Mouse (Mus musculus): ENCODE results near the gene Ranbp10.
A peak's percentile ranks its signal among the peaks of the same experiment; 100 is the strongest.
"Not testable (repeated sequence)": the region's sequence is repeated elsewhere in the genome, so short reads cannot be mapped to it uniquely, and the experiment has no call there.

Gene Ranbp10

GRCm38 (mm10) chr8:105835318-105835717, 8.2 kb upstream of the Ranbp10 start:
- DNase-seq (ENCODE audit: low read depth in 1 of 2, low spot score in 2 of 2): peak in 1 of 2 experiments; percentile 75

GRCm38 (mm10) chr8:105833740-105834139, 6.6 kb upstream of the Ranbp10 start:
- not testable (repeated sequence) for DNase-seq (ENCODE audit: low read depth in 1 of 2, low spot score in 2 of 2)

DNA sequence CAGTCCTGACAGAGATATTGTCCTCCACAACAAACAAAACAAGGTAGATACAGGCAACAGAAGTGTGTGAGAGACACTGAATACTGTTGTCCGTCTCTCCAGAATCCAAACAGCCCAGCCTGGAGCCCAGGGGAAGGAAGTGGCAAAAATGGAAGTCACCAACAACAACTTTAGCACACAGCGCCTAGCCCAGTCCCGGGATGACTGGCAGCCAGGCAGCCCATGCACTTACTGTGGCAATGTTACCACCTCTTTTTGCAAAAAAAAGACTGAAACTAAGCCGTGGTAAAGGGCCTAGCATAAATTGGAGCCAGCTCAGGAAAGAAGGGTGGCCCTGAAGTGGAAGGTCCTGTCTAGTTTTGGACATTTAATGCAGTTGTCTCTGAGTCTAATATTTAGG, 771 bp downstream of the Ranbp10 start:
- no peak for DNase-seq (ENCODE audit: low read depth in 1 of 2, low spot score in 2 of 2)

GRCm38 (mm10) chr8:105825506-105825905, 1.6 kb downstream of the Ranbp10 start:
- peak; percentile 6 to 39 for DNase-seq (ENCODE audit: low read depth in 1 of 2, low spot score in 2 of 2)

GRCm38 (mm10) chr8:105820925-105821324, 6.2 kb downstream of the Ranbp10 start:
- no peak for DNase-seq (ENCODE audit: low read depth in 1 of 2, low spot score in 2 of 2)

GRCm38 (mm10) chr8:105819659-105820058, 7.5 kb downstream of the Ranbp10 start:
- no peak for DNase-seq (ENCODE audit: low read depth in 1 of 2, low spot score in 2 of 2)

- DNase-seq (ENCODE audit: low read depth in 1 of 2, low spot score in 2 of 2): no peak
Observed at GRCm38 (mm10) chr8:105813241-105813640, 13.9 kb downstream of the Ranbp10 start.

GRCm38 (mm10) chr8:105812511-105812910, 14.6 kb downstream of the Ranbp10 start:
- no peak for DNase-seq (ENCODE audit: low read depth in 1 of 2, low spot score in 2 of 2)

DNA sequence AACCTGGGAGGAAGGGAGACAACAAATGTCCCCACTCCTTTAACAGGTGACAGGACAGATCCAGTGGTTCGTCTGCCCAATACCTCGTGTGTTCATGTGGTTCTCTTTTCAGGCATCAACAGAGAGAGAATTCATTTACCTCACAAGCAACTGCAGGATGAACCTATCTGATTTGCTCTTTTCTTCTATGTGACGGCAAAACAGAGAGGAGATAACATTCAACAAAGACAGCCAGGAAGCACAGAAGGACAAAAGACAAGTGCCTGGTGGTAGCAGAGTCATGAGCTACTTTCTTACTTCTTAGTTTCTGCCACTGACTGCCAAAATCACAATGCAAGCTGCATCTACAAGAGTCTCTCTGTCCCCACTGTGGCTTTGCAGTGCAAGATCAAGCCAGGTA, 15.6 kb downstream of the Ranbp10 start:
- no peak for DNase-seq (ENCODE audit: low read depth in 1 of 2, low spot score in 2 of 2)

DNA sequence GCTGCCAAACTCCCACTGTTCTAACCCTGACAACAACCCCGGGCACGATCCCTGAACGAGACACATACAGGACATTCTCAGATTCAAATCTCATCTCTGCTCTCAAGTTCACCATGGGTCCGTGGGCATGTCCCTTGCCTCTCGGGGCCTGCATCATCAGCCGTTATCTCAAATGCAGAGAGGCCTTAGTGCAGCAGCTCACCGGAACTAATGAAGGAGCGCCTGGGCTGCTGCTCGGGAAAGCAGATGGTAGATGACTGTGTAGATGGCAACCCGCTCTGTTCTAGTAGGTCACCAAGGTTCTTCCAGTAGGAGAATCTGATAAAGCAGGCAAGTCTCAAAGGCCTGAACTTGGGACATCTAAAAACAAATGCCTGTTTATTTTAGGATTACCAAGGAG, 16.1 kb downstream of the Ranbp10 start:
- no peak for DNase-seq (ENCODE audit: low read depth in 1 of 2, low spot score in 2 of 2)

DNA sequence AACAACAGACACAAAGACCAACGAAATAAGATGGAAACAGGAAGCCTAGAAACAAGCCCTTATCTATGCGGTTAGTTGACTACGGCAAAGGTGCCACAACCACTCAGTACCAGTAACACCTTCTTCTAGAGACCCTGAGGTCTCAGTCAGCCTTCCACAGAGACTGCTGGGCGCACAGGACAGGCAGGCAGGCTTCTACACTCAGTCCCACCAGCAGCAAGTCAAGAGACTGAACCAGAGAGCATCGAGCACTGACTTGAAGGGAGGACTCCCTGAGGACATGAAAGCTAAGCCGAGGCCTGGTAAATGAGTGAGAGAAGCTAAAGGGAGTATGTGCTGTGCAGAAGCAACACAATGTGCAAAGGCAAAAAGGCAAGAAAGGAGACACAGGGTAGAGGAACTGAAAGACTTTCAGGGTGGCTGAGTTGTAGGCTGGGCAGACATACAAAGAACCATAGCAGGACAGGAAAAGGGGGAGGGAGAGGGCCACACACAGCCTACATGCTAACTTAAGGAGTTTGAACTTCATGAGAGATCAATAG, 16.8 kb downstream of the Ranbp10 start:
- no peak for DNase-seq (ENCODE audit: low read depth in 1 of 2, low spot score in 2 of 2)

DNA sequence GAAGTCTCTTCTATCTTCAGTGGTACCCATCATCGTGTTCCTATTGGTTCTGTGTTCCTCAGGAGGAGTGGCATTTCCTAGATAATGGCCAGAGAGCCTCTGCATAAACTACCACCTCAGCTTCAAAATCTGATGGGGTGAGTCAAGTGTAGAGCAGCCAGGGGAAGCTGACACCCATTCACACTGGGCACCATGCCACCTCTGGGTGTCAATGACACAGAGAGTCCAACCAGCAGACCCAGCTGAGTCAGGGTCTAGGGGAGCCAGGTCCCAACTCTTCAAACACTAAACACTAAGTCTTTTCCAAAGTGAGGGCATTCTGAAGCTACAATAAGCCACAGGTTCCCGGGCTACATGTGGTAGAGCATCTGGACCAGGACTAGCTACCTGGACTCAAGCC, 18.7 kb downstream of the Ranbp10 start:
- DNase-seq (ENCODE audit: low read depth in 1 of 2, low spot score in 2 of 2): no peak

GRCm38 (mm10) chr8:105807766-105808165, 19.4 kb downstream of the Ranbp10 start:
- no peak for DNase-seq (ENCODE audit: low read depth in 1 of 2, low spot score in 2 of 2)

DNA sequence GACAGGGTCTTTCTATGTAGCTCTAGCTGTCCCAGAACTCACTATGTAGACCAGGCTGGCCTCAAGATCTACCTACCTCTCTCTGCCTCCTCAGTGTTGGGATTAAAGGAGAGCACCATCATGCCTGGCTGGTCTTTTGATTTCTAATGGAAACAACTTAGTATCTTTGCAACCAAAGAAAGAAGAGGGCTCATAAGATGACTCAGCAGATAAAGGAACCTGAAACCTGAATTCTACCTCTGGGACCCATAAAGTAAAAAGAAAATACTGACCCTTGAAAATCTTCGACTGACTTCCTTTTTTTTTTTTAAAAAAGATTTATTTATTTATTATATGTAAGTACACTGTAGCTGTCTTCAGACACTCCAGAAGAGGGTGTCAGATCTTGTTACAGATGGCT, 21.2 kb downstream of the Ranbp10 start:
- no peak for DNase-seq (ENCODE audit: low read depth in 1 of 2, low spot score in 2 of 2)

DNA sequence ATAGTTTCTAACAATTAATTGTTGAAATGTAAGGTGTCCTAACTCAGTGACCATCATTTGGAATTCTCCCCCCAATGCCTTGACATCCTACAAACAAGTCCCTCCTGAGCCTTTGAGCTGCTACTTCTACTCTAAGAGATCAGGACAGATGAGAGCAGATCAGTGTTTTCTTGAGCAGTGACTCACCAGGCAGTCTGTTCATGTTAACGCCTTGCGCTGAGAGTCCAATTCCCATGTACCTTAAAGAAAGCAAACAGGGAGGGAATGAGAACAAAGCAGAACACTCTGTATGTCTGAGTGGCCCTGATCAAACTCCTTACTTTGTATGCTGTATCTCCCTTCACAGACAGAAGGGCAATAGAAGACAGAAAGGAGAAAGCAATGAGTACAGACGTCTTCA, 21.8 kb downstream of the Ranbp10 start:
- no peak for DNase-seq (ENCODE audit: low read depth in 1 of 2, low spot score in 2 of 2)

- DNase-seq (ENCODE audit: low read depth in 1 of 2, low spot score in 2 of 2): no peak
Observed at GRCm38 (mm10) chr8:105804797-105805196, 22.4 kb downstream of the Ranbp10 start.

- no peak for DNase-seq (ENCODE audit: low read depth in 1 of 2, low spot score in 2 of 2)
Observed at GRCm38 (mm10) chr8:105801153-105801904, 25.8 kb downstream of the Ranbp10 start.

DNA sequence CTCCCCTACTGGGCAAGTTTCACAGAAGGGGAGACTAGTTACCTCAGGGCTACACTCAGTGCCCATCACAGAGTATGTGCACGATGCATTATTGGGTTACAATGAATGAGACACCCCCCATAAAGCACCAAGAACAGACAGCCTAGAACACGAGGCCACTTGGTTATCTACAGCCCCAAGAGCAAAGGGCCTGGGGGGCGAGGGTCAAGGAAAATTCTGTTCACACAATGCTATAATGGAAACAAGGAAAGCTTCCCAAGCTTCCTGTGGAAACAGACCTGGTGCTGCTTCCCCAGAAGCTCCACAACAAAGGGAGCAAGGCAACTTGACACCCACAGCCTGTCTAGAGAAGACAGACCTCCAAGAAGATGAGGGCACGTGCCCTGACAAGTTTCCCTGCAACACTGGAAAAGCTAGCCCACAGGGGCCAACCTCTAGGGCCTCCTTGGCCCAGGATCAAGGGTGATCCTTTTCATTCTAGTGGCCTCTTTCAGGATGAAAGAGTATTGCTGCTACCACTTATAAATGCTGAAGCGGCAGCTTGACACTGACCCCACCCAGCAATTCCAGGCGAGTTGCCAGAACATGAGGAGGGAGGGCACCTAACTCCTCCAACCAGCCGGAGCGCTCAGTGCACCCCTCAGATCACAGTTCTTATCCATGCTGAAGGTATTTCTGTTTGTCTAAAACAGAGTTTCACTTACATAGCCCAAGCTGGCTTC, 27.9 kb downstream of the Ranbp10 start:
- DNase-seq (ENCODE audit: low read depth in 1 of 2, low spot score in 2 of 2): no peak

- DNase-seq (ENCODE audit: low read depth in 1 of 2, low spot score in 2 of 2): no peak
Observed at GRCm38 (mm10) chr8:105798408-105798807, 28.7 kb downstream of the Ranbp10 start.

DNA sequence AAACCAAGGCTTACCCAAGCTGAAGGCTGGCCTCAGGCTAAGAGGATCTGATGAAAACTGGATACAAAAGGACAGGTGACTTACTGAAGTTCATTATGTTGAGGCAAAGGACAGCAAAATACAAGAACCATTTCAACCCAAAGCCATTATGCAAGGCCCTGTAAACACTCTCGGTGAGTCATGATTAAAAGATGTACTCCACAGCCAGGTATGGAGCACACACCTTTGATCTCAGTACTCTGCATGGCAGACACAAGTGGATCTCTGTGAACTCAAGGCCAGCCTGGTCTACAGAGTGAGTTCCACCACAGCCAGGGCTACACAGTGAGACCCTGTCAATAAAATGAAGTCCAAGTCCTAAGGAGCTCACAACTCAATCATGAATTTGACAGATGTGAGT, 31.4 kb downstream of the Ranbp10 start:
- DNase-seq (ENCODE audit: low read depth in 1 of 2, low spot score in 2 of 2): no peak

GRCm38 (mm10) chr8:105794009-105794598, 33.0 kb downstream of the Ranbp10 start:
- no peak for DNase-seq (ENCODE audit: low read depth in 1 of 2, low spot score in 2 of 2)

- DNase-seq (ENCODE audit: low read depth in 1 of 2, low spot score in 2 of 2): no peak
Observed at GRCm38 (mm10) chr8:105793331-105793730, 33.8 kb downstream of the Ranbp10 start.
